Mouse (Mus musculus) spleen, adult 2 months (tissue): ENCODE results near the gene Tbl1xr1.

Experiments used
- CTCF ChIP-seq: fragments of 200-500 bp; IDR thresholded peaks from 2 replicates; pipeline ENCODE4 v1.5.1; 2011; ENCODE audit warnings: mild to moderate bottlenecking, inconsistent platforms; ENCODE audit not compliant: insufficient read depth, insufficient read length, insufficient replicate concordance; ENCODE audit errors: extremely low read depth
- POLR2A ChIP-seq: fragments of 200-500 bp; IDR thresholded peaks from 2 replicates; pipeline ENCODE4 v1.6.1; 2011; ENCODE audit warnings: low read depth, low read length, inconsistent platforms

GRCm38 (mm10) chr3:22173171-22173570 lies 96.7 kb downstream of the Tbl1xr1 start:
- TF ChIP-seq CTCF, result no peak
- no peak for TF ChIP-seq POLR2A
